Mouse (Mus musculus): ENCODE results near the gene Abca4. TPM values are rescaled to one million over a fixed set of nuclear protein-coding genes. Genes with fewer than 3 reads are reported as not detected.

Abca4 gene
- polyA plus RNA-seq, 1 experiment from 2014 or later, result 0.97 TPM

- Histone ChIP-seq H3K4me3 (replicated peaks) (no peak overlapping the region), H3K9me3 (replicated peaks) (no peaks in the 10 kb centered on the region), H3K36me3 (no peaks in the 10 kb centered on the region), H3K27me3 (replicated peaks) (no peaks in the 10 kb centered on the region), H3K9ac (replicated peaks) (no peak overlapping the region), H3K27ac (replicated peaks) (no peak overlapping the region), H3K4me2 (no peak overlapping the region), H3K4me1 (no peaks in the 10 kb centered on the region)
- 64% methylated on average over 3 of the region's 3 CpGs for WGBS
- ATAC-seq (ENCODE audit: low FRiP score), result no peak
Observed at GRCm38 (mm10) chr3:122145430-122145829, 101.2 kb downstream of the Abca4 start.

DNA sequence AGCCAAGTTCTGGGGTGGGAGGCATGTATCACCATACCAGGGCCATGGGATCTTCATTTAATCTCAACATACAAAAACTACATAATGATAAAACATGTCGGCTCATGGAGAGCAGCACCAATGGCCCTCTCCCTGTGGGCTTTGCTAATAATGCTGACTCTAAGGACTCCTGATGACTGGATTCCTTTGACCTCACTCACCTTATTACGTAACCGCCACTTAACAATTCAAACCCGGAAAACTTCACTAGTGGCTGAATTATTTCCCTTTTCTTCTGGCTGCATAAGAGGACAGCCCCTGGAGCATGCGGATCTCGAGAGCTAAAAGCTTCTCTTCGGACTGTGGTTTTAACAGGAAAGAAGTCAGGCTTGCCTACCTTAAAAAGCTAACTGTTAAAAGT lies 106.6 kb downstream of the Abca4 start:
- no peaks in the 10 kb centered on the region for H3K27me3 ChIP-seq (replicated peaks)
- no peak for ATAC-seq (ENCODE audit: low FRiP score)
- no peaks in the 10 kb centered on the region for H3K9me3 ChIP-seq (replicated peaks)
- no peak overlapping the region for H3K4me3 ChIP-seq (replicated peaks)
- no peak overlapping the region for H3K4me2 ChIP-seq
- H3K36me3 ChIP-seq, result no peaks in the 10 kb centered on the region
- H3K27ac ChIP-seq (replicated peaks), result no peak overlapping the region
- WGBS, result 85% methylated on average over 7 of the region's 7 CpGs
- no peaks in the 10 kb centered on the region for H3K4me1 ChIP-seq
- H3K9ac ChIP-seq (replicated peaks), result no peak overlapping the region

DNA sequence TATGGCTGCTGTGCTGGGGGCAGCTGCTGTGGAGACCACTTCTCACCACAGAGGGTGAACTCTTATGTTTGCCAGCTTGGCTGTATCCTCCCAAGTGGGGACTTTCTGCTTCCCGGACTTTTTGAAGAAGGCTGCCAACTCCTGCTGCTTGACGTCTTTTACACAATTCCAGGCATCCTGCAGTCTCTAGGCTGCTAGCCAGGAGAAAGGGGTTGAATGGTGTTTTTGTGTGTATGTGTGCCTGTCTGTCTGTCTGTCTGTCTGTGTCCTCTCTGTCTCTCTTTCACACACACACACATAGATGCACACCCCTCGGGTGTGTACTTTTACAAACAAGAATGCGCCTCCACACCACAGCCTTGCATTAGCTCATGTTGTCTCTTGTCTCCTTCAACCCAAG lies 108.2 kb downstream of the Abca4 start:
- WGBS, result 54% methylated on average over 4 of the region's 4 CpGs
- no peak overlapping the region for H3K4me2 ChIP-seq
- no peak for ATAC-seq (ENCODE audit: low FRiP score)
- no peaks in the 10 kb centered on the region for H3K4me1 ChIP-seq
- H3K27me3 ChIP-seq (replicated peaks), result no peaks in the 10 kb centered on the region
- no peaks in the 10 kb centered on the region for H3K9me3 ChIP-seq (replicated peaks)
- no peak overlapping the region for H3K27ac ChIP-seq (replicated peaks)
- H3K36me3 ChIP-seq, result no peaks in the 10 kb centered on the region
- no peak overlapping the region for H3K4me3 ChIP-seq (replicated peaks)
- no peak overlapping the region for H3K9ac ChIP-seq (replicated peaks)

- Histone ChIP-seq H3K27me3 (replicated peaks) (no peaks in the 10 kb centered on the region), H3K9ac (replicated peaks) (no peak overlapping the region), H3K4me3 (replicated peaks) (no peak overlapping the region), H3K4me2 (no peak overlapping the region), H3K4me1 (no peaks in the 10 kb centered on the region), H3K9me3 (replicated peaks) (no peaks in the 10 kb centered on the region), H3K27ac (replicated peaks) (no peak overlapping the region), H3K36me3 (no peaks in the 10 kb centered on the region)
- ATAC-seq (ENCODE audit: low FRiP score), result no peak
- WGBS, result 74% methylated on average over 2 of the region's 2 CpGs
Observed at GRCm38 (mm10) chr3:122154080-122154479, 109.8 kb downstream of the Abca4 start.

- no peak for ATAC-seq (ENCODE audit: low FRiP score)
- Histone ChIP-seq H3K4me2 (no peak overlapping the region), H3K4me3 (replicated peaks) (no peak overlapping the region), H3K9ac (replicated peaks) (no peak overlapping the region), H3K27me3 (replicated peaks) (no peaks in the 10 kb centered on the region), H3K36me3 (no peaks in the 10 kb centered on the region), H3K27ac (replicated peaks) (no peak overlapping the region), H3K4me1 (no peaks in the 10 kb centered on the region), H3K9me3 (replicated peaks) (no peaks in the 10 kb centered on the region)
- WGBS, result 97% methylated on average over 1 of the region's 1 CpGs
Observed at GRCm38 (mm10) chr3:122159447-122159846, 115.2 kb downstream of the Abca4 start.

- Histone ChIP-seq H3K27me3 (replicated peaks) (no peaks in the 10 kb centered on the region), H3K9me3 (replicated peaks) (no peaks in the 10 kb centered on the region), H3K27ac (replicated peaks) (no peak overlapping the region), H3K4me1 (no peaks in the 10 kb centered on the region), H3K4me2 (no peak overlapping the region), H3K4me3 (replicated peaks) (no peak overlapping the region), H3K36me3 (no peaks in the 10 kb centered on the region), H3K9ac (replicated peaks) (no peak overlapping the region)
- 42% methylated on average over 10 of the region's 10 CpGs for WGBS
- no peak for ATAC-seq (ENCODE audit: low FRiP score)
Observed at GRCm38 (mm10) chr3:122169616-122170178, 125.5 kb downstream of the Abca4 start.

- H3K4me1 ChIP-seq, result no peaks in the 10 kb centered on the region
- no peak overlapping the region for H3K9ac ChIP-seq (replicated peaks)
- H3K4me3 ChIP-seq (replicated peaks), result no peak overlapping the region
- no peak overlapping the region for H3K4me2 ChIP-seq
- no peaks in the 10 kb centered on the region for H3K27me3 ChIP-seq (replicated peaks)
- H3K27ac ChIP-seq (replicated peaks), result no peak overlapping the region
- 87% methylated on average over 10 of the region's 10 CpGs for WGBS
- no peak for ATAC-seq (ENCODE audit: low FRiP score)
- no peaks in the 10 kb centered on the region for H3K36me3 ChIP-seq
- H3K9me3 ChIP-seq (replicated peaks), result no peaks in the 10 kb centered on the region
Observed at GRCm38 (mm10) chr3:122170621-122171309, 126.5 kb downstream of the Abca4 start.

DNA sequence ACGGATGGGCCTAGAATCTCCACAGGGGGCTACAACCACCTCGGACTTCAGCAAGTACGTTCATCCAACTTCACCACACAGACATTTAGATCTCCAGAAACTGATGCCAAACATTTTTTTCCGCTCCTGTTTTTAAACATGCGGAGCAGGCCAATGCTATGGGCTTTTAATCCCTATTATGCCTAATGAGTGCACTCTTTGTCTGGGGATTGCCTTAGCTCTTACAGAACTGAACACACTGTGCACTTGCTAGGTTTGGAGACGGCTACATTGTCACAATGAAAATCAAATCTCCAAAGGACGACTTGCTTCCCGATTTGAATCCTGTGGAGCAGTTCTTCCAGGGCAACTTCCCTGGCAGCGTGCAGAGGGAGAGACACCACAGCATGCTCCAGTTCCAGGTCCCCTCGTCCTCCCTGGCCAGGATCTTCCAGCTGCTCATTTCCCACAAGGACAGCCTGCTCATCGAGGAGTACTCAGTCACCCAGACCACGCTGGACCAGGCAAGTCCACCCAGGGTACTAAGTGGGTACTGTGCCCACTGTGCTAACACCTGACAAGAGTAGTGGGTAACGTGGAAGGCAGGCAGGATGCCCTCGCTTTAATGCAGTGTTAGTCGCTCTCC lies 129.4 kb downstream of the Abca4 start:
- Histone ChIP-seq H3K27ac (replicated peaks) (no peak overlapping the region), H3K9ac (replicated peaks) (no peak overlapping the region), H3K4me2 (no peak overlapping the region), H3K36me3 (no peaks in the 10 kb centered on the region), H3K9me3 (replicated peaks) (no peaks in the 10 kb centered on the region), H3K27me3 (replicated peaks) (no peaks in the 10 kb centered on the region), H3K4me3 (replicated peaks) (no peak overlapping the region), H3K4me1 (no peaks in the 10 kb centered on the region)
- 54% methylated on average over 15 of the region's 15 CpGs for WGBS
- ATAC-seq (ENCODE audit: low FRiP score), result no peak

DNA sequence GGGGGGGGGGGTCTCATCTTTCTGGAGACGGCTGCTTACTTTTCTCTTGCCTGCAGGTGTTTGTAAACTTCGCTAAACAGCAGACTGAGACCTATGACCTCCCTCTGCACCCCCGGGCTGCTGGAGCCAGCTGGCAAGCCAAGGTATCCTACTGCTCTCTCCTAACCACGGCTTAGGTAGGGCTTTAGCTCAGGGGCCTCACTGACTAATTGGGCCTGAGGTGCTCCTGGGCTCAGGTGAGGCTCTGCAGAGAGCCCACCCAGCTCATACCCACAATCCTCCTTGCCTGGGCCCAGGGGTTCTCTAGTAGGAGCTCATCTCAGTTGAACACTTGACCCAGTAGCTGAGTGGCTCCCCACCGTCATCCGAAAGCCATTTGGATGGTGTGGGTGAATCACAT lies 131.8 kb downstream of the Abca4 start:
- Histone ChIP-seq H3K27me3 (replicated peaks) (no peaks in the 10 kb centered on the region), H3K9ac (replicated peaks) (no peak overlapping the region), H3K36me3 (no peaks in the 10 kb centered on the region), H3K27ac (replicated peaks) (no peak overlapping the region), H3K4me3 (replicated peaks) (no peak overlapping the region), H3K4me2 (no peak overlapping the region), H3K9me3 (replicated peaks) (no peaks in the 10 kb centered on the region), H3K4me1 (no peaks in the 10 kb centered on the region)
- no peak for ATAC-seq (ENCODE audit: low FRiP score)
- 87% methylated on average over 6 of the region's 6 CpGs for WGBS

- Histone ChIP-seq H3K4me1 (no peaks in the 10 kb centered on the region), H3K9me3 (replicated peaks) (no peaks in the 10 kb centered on the region), H3K36me3 (no peaks in the 10 kb centered on the region), H3K27ac (replicated peaks) (no peak overlapping the region), H3K4me2 (no peak overlapping the region), H3K9ac (replicated peaks) (no peak overlapping the region), H3K4me3 (replicated peaks) (no peak overlapping the region), H3K27me3 (replicated peaks) (no peaks in the 10 kb centered on the region)
- ATAC-seq (ENCODE audit: low FRiP score), result no peak
- WGBS, result 88% methylated on average over 8 of the region's 8 CpGs
Observed at GRCm38 (mm10) chr3:122176706-122177390, 132.6 kb downstream of the Abca4 start.

GRCm38 (mm10) chr3:122184109-122184508 lies 139.9 kb downstream of the Abca4 start:
- no peak for ATAC-seq (ENCODE audit: low FRiP score)
- no peak overlapping the region for H3K4me3 ChIP-seq (replicated peaks)
- H3K4me1 ChIP-seq, result no peaks in the 10 kb centered on the region
- 56% methylated on average over 11 of the region's 11 CpGs for WGBS
- no peaks in the 10 kb centered on the region for H3K36me3 ChIP-seq
- H3K9me3 ChIP-seq (replicated peaks), result no peaks in the 10 kb centered on the region
- no peak overlapping the region for H3K4me2 ChIP-seq
- H3K27me3 ChIP-seq (replicated peaks), result no peaks in the 10 kb centered on the region
- H3K9ac ChIP-seq (replicated peaks), result no peak overlapping the region
- no peak overlapping the region for H3K27ac ChIP-seq (replicated peaks)

DNA sequence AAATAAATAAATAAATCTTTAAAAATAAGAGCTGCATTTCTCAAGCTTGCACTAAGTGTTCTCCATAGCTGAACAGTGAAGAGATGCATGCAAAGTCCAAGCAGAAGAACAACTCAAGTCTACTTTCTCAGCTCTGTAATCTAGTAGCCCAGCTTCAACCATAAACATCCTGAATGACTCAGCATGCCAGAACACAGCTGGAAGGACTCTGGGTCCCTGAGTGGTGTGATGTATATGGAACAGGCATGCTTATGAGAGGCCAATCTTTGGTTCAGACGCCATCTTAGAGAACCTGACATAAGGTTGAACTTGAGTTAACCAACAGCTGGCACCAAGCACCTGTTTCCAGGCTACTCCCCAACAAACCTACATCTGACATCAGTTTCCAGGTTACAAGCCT lies 142.7 kb downstream of the Abca4 start:
- no peaks in the 10 kb centered on the region for H3K4me1 ChIP-seq
- H3K9ac ChIP-seq (replicated peaks), result no peak overlapping the region
- 87% methylated on average over 1 of the region's 1 CpGs for WGBS
- H3K36me3 ChIP-seq, result no peaks in the 10 kb centered on the region
- no peaks in the 10 kb centered on the region for H3K9me3 ChIP-seq (replicated peaks)
- no peak overlapping the region for H3K4me2 ChIP-seq
- no peak for ATAC-seq (ENCODE audit: low FRiP score)
- no peaks in the 10 kb centered on the region for H3K27me3 ChIP-seq (replicated peaks)
- H3K4me3 ChIP-seq (replicated peaks), result no peak overlapping the region
- H3K27ac ChIP-seq (replicated peaks), result no peak overlapping the region

Measured in neural tube, embryonic 15.5 days (tissue).